Mouse (Mus musculus) brain, embryonic 18.5 days (tissue): ENCODE measurements around the gene Gm498.
A peak's percentile ranks its signal among the peaks of the same experiment; 100 is the strongest.

Experiments
- DNase-seq: peaks from one replicate; pipeline ENCODE4 v3.0.0-alpha.2; 2012; ENCODE audit warnings: low read depth, low spot score

Gm498 gene

GRCm38 (mm10) chr7:143891146-143891545, 24.5 kb downstream of the Gm498 start:
- DNase-seq: no peak

- DNase-seq: no peak
Measured at GRCm38 (mm10) chr7:143892361-143892760, 25.7 kb downstream of the Gm498 start.

- peak; percentile 8 for DNase-seq
Measured at GRCm38 (mm10) chr7:143900667-143901066, 34.0 kb downstream of the Gm498 start.

- DNase-seq: no peak
Measured at GRCm38 (mm10) chr7:143905176-143905575, 38.5 kb downstream of the Gm498 start.

GRCm38 (mm10) chr7:143905606-143906005, 39.0 kb downstream of the Gm498 start:
- no peak for DNase-seq

- DNase-seq: no peak
Measured at GRCm38 (mm10) chr7:143913611-143914010, 47.0 kb downstream of the Gm498 start.

GRCm38 (mm10) chr7:143919031-143919679, 52.5 kb downstream of the Gm498 start:
- DNase-seq: no peak

GRCm38 (mm10) chr7:143929899-143930298, 63.3 kb downstream of the Gm498 start:
- DNase-seq: no peak

- no peak for DNase-seq
Measured at GRCm38 (mm10) chr7:143938647-143939046, 72.0 kb downstream of the Gm498 start.

GRCm38 (mm10) chr7:143939476-143939875, 72.8 kb downstream of the Gm498 start:
- no peak for DNase-seq

GRCm38 (mm10) chr7:143942941-143943691, 76.5 kb downstream of the Gm498 start:
- no peak for DNase-seq

GRCm38 (mm10) chr7:143944421-143944980, 77.9 kb downstream of the Gm498 start:
- no peak for DNase-seq
